Mouse (Mus musculus) frontal cortex, postnatal 36 days (tissue): ENCODE data around the gene Nav2.

Source experiments
- DNase-seq, 2 experiments: peaks; one replicate each; pipeline ENCODE4 v3.0.0; 2022; ENCODE audit warnings: low spot score in 2 of 2

Nav2 gene

DNA sequence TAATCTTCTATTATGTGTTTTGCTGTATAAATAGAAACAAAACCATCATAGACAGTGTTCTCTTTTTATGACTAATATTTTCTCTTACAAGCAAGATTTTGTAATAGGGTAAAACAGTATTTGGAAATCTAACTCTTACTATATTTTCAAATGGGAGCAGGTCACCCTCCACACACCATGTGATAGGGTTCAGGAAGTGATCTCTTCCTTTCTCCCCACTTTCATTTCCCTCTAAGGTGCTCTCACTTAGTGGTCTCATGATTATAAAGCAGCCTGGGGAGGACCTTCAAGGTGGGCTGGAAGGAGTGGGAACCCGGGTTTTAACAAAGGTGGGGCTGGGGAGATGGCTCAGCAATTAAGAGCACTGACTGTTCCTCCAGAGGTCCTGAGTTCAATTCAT, 487.7 kb downstream of the Nav2 start:
- DNase-seq: no peak

DNA sequence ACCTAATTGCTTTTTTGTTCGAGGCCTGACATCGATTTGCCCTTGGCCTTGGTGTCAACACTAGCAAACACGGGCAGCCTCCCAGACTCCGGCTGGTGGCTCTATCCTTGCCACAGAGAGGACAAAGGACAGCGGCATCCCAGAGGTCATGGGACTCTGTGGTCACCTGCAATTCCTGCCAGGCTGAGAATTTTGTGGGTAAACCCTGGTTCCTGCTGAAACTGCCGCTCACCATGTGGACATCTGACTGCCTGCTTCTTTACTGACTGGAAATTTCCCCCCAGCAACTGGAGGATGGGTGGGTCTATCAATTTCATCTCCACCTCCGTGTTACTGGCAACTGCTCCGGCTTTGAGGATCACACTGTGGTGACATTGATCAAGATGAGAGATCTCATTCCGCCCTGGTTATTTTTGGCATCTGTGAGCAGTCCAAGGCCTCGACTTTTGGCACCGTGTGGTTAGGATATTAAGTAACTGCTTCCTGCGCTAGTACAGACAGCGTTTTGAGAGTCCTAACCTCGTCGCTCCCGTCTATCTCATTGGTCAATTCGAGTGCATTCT, 489.0 kb downstream of the Nav2 start:
- no peak for DNase-seq

DNA sequence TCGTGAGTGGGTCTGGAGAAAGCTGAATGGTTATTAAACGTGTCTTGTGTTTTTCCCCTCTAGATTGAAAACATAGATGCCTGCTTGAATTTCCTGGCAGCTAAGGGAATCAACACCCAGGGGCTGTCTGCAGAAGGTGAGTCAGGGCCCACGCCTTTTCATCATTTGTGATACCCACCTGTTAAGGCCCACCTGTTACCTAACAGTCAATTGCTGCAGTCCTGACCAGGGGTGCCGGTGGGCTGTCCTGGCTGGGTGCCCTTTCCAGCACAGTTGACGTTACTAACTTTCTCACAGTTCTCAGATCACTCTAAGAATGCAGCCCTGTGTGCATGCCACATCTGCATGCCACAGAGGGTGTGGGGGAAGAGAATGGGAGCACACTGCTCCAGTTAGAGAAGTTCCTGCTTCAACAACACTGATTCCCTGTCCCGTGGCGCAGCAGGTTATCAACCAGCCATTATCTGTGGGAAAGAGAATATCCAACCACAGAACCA, 489.6 kb downstream of the Nav2 start:
- DNase-seq: no peak

DNA sequence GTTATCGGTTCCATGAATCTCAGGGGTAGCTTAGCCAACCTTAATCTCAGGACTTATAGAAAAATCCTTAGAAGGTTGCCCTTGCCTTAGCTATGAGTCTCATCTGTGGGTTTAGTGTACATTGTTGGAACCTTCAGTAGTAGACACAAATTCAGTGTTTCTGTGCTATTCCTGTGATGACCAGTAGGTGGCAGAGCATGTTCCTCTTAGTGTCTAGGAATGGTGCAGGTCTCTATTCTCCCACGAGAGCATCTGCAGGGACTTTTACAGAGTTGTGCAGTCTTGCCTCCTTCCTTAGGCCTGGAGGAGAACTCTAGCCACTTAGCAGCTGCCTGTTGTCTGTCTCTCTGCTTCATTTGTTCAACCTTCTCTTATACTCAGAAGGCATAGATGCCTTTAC, 490.8 kb downstream of the Nav2 start:
- peak in 1 of 2 experiments; percentile 87 for DNase-seq

DNA sequence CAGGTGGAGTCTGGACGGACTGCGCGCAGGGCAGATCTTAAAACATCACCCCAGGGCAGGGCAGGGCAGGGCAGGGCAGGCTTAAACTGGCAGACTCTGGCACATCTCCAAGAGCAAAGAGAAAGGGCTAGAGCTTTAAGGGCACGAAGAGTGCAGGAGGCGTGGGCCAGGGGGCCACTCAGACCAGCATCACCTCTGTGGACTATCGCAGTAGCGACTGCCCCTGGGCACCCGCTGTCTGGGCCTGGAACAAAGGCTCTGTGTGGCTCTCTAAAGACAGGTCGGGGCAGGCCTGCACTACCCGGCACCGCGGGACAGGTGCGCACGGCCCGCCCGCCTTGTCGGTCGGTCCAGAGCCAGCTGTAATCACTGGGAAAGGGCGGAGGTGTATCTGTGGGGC, 491.9 kb downstream of the Nav2 start:
- no peak for DNase-seq

DNA sequence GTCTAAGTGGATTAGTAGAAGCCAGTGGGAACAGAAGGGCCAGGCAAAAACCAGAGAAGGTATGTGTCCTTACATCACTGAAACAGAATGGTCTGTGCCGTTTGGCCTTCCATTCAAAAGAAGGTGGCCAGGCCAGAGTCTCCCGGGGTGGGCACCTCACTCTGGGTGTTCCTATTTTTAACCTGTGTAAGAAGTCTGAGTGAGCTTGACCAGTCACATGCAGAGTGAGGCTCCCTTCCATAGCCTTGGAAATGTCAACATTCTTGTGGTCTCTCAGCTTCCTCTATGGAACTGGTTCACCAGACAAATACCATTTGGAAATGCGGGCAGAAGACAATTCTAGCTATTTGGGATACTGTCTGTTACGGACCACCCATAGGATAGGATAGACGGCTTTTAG, 494.0 kb downstream of the Nav2 start:
- DNase-seq: no peak

DNA sequence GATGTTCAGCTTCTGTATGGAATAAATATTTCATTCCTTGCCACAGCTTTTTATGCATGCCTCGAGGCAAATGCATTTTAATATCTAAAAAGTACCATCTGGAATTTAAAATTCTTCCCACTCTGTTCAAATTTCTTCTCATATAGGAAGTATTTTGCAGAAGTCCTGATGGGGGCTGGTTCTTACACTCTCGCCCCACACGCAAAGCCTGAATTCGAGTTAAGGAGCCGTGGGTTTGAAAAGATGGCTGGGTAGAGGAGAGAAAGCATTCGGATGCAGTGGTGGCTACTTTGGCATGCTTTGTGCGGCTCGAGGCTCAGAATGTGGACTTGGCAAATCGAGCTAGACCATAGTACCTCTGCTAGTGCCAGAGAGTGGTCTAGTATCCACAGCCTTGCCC, 499.2 kb downstream of the Nav2 start:
- no peak for DNase-seq

DNA sequence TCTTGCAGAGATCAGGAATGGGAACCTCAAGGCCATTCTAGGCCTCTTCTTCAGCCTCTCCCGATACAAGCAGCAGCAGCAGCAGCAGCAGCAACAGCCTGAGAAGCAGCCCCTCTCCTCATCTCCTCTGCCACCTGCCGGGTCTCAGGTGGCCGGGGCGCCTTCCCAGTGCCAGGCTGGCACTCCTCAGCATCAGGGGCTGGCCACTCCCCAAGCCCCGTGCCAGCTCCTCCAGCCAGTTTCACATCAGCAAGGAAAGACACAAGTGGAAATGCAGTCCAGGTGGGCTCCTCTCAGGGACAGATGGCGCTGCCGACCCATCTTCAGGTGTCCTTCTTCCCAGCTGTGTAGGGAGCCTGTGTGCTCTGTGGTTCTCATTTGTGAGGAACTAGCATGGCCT, 500.1 kb downstream of the Nav2 start:
- DNase-seq: no peak

DNA sequence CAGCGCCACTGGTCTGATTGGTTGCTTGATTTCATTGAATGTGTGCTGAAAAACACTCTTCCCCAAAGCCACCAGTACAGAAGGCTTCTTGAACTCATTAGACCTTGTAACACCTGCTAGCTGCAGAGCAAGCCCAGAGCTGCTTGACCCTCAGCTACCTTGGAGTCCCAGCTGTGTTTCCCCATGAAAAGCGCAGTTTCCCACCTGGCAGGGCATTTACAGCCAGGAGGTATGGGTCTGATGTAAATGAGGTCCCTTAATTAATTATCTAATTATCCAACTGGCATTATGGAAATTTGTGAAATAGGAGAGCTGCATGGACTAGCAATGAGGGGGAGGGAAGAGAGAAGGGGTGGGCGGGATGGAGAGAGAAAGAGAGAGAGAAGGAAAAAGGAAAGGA, 500.7 kb downstream of the Nav2 start:
- no peak for DNase-seq

DNA sequence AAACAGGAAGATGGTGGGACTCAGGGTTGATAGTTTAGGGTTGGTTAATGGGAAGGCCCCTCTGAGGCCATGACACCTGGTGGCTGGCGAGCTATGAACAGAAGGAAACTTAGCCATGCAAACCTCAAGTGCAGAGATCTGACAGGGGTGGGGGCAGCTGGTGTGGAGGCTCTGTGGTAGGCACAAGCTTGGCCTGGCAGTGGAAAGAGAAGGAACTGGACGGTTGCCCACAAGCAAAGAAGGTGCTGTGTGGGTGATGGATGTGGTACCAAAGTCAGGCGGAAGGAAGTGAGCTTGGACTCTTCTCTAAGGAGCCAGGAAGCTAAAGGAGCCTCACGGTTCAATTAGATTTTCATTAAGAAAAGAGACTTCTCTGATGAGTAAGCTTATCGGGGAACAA, 501.7 kb downstream of the Nav2 start:
- no peak for DNase-seq

DNA sequence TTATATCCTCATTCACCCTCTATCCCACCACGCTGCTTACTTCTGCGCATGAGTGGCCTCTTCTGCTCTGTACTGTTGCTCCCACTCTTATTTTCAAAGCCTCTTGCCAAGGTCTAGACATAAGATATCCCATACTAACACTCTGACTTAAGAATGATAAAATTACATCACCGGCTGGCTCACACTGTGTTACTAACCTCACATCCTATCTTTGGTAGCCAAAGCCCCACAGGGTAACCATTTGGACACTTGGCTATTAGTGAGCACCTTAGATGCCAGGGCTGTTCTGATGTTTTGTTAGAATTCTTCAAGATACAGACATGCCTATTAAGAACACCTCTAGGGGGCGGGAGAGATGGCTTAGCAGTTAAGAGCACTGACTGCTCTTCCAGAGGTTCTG, 502.4 kb downstream of the Nav2 start:
- DNase-seq: no peak

DNA sequence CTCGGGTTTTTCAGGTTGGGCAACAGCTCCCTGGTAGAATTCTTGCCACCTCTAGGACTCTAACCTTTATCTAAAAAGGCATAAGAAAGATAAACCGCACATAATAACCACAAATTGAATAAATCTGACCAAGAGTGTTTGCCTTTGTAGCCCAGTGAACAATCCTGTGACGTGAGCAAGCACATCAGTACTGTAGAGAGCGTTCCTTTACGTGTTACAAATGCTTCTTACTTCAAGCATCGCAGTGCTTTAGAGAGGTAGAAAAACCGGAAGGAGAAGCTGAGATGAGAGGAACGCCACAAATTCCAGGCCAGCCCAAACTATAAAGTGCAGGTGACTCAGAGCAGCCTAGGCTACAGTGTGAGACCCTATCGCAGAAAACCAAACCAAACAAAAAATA, 503.3 kb downstream of the Nav2 start:
- no peak for DNase-seq

DNA sequence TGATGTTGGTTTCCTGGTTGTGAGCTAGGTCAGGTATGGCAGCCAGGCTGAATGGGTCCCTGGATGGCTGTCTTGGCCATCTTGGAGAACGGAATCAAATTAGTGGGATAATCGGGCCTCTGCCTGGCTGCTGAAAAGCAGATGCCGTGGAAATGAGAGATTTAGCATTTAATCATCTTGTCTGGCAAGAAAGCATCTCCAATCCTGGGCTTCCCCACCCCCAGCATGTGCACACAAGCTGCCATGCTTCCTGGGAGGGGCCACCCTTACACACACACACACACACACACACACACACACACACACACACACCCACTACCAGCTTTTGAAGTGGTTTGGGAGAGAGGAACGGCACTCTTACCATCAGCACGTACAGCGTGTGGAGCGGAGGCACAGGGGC, 506.6 kb downstream of the Nav2 start:
- DNase-seq: no peak

DNA sequence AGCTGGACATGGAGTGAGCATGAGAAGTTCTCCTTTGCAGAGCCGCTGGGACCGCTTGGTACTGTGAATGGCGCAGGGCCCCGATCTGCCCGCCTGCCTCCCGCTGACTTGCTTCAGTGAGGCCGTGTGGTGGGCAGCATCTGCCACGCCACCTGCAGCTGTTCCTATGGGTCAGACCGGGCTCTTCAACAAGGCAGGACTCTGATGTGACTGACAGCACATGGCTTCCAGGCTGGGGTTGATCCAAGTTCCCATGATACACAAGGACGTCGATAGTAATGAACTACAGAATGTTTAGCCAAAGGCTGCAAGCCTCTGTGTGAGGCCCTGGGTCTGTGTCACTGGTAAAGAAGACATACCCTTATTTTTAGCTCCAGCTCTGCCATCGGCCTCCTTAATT, 507.2 kb downstream of the Nav2 start:
- DNase-seq: no peak

DNA sequence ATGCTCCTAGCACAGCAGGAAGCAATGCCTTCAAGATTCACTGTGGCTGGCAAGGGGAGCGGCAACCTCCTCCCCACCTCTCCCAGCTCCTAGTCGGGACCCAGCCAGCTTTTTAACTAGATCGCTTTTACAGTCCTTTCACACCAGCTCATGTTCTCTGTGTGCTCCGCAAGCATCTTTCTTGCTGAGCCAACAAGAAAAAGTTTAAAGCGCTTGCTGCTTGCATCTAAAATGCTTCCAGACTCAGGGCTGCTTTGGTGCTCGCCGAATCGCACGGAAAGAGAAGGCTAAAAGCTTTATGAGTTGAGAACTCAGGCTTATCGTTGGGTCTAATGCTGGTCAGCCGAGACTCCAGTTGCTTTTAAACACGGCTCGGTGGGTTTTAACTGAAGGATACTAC, 510.3 kb downstream of the Nav2 start:
- DNase-seq: no peak

DNA sequence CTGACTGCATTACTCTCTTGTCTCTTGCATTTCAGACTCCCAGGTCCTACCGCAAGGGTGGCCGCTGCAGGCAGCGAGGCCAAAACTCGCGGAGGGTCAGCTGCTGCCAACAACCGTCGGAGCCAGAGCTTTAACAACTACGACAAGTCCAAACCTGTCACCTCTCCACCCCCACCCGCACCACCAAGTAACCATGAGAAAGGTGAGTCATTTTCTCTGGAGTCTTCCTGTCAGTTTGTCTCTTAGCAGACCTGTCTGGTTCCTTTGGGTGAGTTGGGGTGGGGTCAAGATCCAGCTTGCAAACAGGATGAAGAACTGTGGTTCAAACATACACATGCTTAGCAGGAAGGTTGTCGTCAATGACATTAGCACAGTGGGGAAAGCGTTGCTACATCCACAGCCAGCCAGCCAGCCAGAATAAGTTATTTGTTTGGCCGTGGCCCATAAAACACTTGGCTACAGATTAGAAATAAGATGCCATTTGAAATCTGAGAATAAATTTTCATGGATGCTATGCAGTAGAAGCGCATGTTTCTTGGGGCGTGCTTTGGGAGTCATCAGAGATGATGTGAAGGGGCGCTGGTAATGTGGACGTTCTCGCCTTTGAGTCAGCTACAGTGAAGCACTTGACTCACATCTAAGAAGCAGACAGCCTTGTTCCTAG, 511.8 kb downstream of the Nav2 start:
- no peak for DNase-seq

DNA sequence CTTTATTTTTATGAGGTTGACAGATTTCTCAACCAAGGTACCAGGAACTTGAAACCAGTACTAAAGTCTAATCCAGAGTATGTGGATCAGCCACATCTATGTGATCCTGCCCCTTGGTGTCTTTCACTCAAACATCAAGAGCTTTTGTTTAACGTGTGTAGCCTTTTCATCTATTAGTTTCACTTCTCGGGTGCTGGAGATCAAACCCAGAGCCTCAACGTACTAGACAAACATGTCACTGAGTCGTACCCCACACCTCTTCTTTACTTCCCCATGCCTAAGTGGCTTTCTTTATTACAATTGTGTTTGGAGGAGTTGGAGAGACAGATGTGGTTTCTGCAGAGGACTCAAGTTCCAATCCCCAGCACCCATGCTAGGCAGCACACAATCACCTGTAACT, 512.7 kb downstream of the Nav2 start:
- no peak for DNase-seq

DNA sequence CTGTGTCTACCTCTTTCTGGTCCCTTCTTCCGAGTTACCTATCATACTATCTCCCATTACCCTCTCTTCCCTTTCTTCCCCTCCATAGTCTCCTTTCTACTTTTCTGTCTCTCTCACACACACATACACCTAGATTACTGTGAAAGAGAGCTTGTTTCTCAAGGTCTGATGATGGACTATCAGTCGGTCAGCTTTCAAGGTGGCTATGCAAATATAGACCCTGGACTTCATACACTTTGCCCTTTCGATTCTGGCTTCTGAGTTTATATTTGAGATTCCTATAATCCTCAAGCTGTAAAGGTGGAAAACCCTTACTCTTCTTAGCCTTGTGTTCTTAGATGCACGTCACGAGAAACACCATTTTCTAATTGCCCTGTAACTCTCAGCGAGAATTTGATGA, 515.4 kb downstream of the Nav2 start:
- no peak for DNase-seq

DNA sequence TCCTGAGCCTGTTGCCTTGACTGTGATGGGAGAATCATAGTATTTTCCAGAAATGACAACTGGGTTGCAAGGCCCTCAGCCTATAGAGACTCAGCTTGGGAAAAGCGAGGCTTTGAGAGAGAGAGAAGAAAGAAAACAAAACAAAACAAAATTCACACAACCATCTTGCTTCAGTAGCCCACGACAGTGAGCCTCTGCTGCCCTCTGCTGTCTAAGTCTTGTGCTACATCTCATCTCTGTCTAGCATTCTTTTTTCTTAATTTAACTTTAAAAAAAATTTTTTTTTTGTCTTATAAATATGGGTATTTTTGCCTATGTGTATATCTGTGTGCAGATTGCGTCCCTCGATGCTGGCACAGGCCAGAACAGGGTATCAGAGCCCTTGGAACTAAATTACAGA, 517.5 kb downstream of the Nav2 start:
- DNase-seq: peak in 1 of 2 experiments; percentile 67

DNA sequence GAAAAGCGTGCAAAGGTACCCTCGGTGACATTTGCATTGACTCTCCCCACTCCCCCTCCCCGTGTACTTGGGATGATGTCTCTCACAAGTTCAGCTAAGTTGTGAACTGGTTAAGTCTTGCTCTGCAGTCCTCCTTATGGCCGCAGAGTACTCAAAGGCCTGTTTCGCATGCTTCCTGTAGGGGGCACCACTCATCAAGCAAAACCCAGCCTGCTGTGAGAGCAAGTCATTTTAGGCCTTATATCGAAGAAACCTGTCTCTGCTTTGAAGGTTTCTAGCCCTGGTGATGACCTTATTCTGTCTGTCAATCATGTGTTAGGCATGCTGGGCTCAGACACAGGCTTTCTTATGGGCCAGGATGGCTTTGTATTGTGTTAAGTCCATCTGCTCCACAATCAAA, 519.3 kb downstream of the Nav2 start:
- DNase-seq: no peak

DNA sequence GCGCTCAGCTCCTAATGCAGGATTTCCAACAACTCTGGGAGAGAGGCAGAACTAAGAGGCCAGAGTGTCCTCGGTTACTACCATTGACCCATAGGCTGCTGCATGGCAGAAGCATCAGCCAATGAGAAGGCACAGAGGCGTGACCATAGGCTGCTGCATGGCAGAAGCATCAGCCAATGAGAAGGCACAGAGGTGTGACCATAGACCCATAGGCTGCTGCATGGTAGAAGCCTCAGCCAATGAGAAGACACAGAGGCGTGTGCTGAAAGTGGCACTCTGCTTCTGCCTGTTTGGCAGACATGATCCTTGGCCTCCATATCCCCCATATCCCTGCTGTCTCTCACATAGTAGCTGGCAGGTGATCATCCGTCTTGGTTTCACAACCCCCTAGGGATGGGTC, 520.4 kb downstream of the Nav2 start:
- no peak for DNase-seq

DNA sequence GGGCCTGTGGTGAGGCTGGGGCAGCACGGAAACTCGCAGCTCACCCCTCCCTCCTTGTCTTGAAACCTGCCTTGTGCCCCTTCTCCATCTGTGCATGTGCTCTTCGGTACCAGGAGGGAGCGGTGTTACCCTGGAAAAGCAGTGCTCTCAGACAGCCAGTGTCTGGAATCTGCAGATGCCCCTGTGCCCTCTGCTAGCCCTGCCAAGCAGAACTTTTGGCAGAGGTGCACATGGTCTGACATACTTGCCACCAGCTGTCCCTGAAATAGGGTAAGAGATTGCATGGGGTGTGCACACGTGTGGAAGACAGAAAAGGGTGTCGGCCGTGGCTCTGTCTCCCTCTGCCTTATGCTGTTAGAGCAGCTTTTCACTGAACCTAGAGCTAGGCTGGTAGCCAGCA, 522.3 kb downstream of the Nav2 start:
- DNase-seq: no peak

DNA sequence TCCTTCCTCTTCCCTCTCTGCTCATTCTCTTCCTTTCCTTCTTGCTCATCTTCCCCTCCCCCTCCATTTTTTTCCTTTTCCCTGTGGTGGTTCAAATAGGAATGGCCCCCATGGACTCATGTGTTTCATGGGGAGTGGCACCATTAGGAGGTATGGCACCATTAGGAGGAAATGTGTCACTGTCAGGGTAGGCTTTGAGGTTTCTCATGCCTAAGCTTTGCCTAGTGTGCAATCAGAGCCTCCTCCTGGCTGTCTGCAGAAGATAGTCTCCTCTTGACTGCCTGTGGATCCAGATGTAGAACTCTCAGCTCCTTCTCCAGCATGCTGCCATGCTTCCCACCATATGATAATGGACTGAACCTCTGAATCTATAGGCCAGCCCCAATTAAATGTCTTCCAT, 525.4 kb downstream of the Nav2 start:
- DNase-seq: no peak

DNA sequence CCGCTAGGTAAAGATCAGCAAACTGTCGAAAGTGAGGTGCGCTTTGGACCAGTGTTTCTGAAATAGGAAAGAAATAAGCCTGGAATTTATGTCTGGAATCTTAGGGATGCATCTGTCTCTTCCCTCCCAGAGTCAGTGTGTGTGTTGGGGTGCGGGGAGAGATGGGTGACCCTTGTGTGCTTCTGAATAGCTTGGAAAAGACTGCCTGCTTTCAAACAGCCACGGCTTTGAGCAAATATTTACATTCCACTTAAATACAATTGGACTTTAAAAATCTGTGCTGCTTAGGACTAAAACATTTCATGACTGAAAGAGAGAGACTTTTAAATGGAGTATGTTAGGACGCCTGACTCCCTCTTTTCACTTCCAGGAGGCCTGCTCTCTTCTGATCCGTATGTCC, 528.0 kb downstream of the Nav2 start:
- no peak for DNase-seq
